Mouse (Mus musculus) CH12.LX (cell line): ENCODE measurements around the gene Usp25. TPM values are rescaled to one million over a fixed set of nuclear protein-coding genes. Genes with fewer than 3 reads are reported as not detected.

Experiments used
- DNase-seq: peaks from one replicate; pipeline ENCODE4 v3.0.0-alpha.2; 2013; ENCODE audit errors: extremely low read depth
- H3K27ac ChIP-seq: 2 replicates; pipeline ENCODE4 v1.5.1; 2012; ENCODE audit warnings: low read depth, mild to moderate bottlenecking, control low read depth, moderate library complexity; ENCODE audit not compliant: insufficient read depth
- H3K27me3 ChIP-seq: replicated peaks from 2 replicates; pipeline ENCODE3; 2012; ENCODE audit warnings: inconsistent platforms
- H3K36me3 ChIP-seq, 2 experiments: replicated peaks in 1 of 2; 2 replicates each; pipeline versions ENCODE3 to v1.6.1; 2012; ENCODE audit warnings: inconsistent platforms in 1 of 2, low read length in 1 of 2, mild to moderate bottlenecking in 1 of 2, mixed read lengths in 1 of 2, moderate library complexity in 1 of 2; ENCODE audit not compliant: control insufficient read depth in 1 of 2, insufficient read depth in 1 of 2
- H3K4me1 ChIP-seq, 2 experiments: 2 replicates each; pipeline ENCODE4 v1.6.1; 2012; ENCODE audit warnings: inconsistent platforms in 1 of 2, moderate library complexity in 1 of 2; ENCODE audit not compliant: insufficient read depth in 2 of 2, control insufficient read depth in 1 of 2
- H3K4me2 ChIP-seq: 2 replicates; pipeline ENCODE4 v1.6.1; 2012; ENCODE audit warnings: low read depth, mild to moderate bottlenecking, control low read depth; ENCODE audit not compliant: poor library complexity, insufficient read depth, severe bottlenecking
- H3K4me3 ChIP-seq, 3 experiments: fragments of 150-350 bp in 1 of 3; sonication (generic) in 1 of 3; replicated peaks in 1 of 3; 2 replicates each; pipeline versions ENCODE3 to v1.5.1; 2011 to 2012; ENCODE audit warnings: low read depth in 2 of 3, low read length in 2 of 3, mild to moderate bottlenecking in 2 of 3, moderate library complexity in 2 of 3, control low read depth in 1 of 3, improper control_type of control experiment in 1 of 3, inconsistent platforms in 1 of 3, mixed read lengths in 1 of 3; ENCODE audit not compliant: poor library complexity in 1 of 3
- H3K79me2 ChIP-seq: replicated peaks from 2 replicates; pipeline ENCODE4 v1.6.1; 2012; ENCODE audit warnings: mild to moderate bottlenecking, moderate library complexity; ENCODE audit not compliant: control insufficient read depth, poor library complexity, insufficient read depth, severe bottlenecking; ENCODE audit errors: extremely low read depth
- H3K9ac ChIP-seq: 2 replicates; pipeline ENCODE4 v1.6.1; 2012; ENCODE audit warnings: low read depth, mild to moderate bottlenecking, control low read depth, moderate library complexity; ENCODE audit not compliant: insufficient read depth
- H3K9me3 ChIP-seq: replicated peaks from 2 replicates; pipeline ENCODE3; 2012; ENCODE audit warnings: low read length, inconsistent platforms, mixed read lengths
- CHD1 ChIP-seq: IDR thresholded peaks from 2 replicates; pipeline ENCODE4 v1.6.1; 2012; ENCODE audit warnings: low read depth, low read length, improper control_type of control experiment, inconsistent platforms
- JUN ChIP-seq: IDR thresholded peaks from 2 replicates; pipeline ENCODE4 v1.6.1; 2011; ENCODE audit warnings: low read depth, mild to moderate bottlenecking, low read length, improper control_type of control experiment, moderate library complexity; ENCODE audit not compliant: insufficient read depth
- KAT2A ChIP-seq: IDR thresholded peaks from 2 replicates; pipeline ENCODE4 v1.6.1; 2012; ENCODE audit warnings: low read length, improper control_type of control experiment, inconsistent platforms; ENCODE audit not compliant: insufficient replicate concordance
- MAFK ChIP-seq: IDR thresholded peaks from 2 replicates; pipeline ENCODE4 v1.6.1; 2011; ENCODE audit warnings: low read length, improper control_type of control experiment; ENCODE audit not compliant: insufficient replicate concordance
- MAX ChIP-seq: IDR thresholded peaks from 2 replicates; pipeline ENCODE4 v1.6.1; 2011; ENCODE audit warnings: low read length, improper control_type of control experiment
- MAZ ChIP-seq: IDR thresholded peaks from 2 replicates; pipeline ENCODE4 v1.6.1; 2012; ENCODE audit warnings: low read depth, mild to moderate bottlenecking, inconsistent platforms, low read length, improper control_type of control experiment, moderate library complexity
- MEF2A ChIP-seq: IDR thresholded peaks from 2 replicates; pipeline ENCODE4 v1.6.1; 2014; ENCODE audit warnings: low read depth, mild to moderate bottlenecking, inconsistent platforms, low read length, improper control_type of control experiment, borderline replicate concordance
- MXI1 ChIP-seq: IDR thresholded peaks from 2 replicates; pipeline ENCODE4 v1.6.1; 2011; ENCODE audit warnings: mild to moderate bottlenecking, low read depth, low read length, improper control_type of control experiment
- MYC ChIP-seq: IDR thresholded peaks from 2 replicates; pipeline ENCODE4 v1.6.1; 2011; ENCODE audit warnings: low read depth, mild to moderate bottlenecking, improper control_type of control experiment, low read length
- RCOR1 ChIP-seq: conservative IDR thresholded peaks from 2 replicates; pipeline ENCODE4 v1.6.1; 2012; ENCODE audit warnings: low read depth, mild to moderate bottlenecking, inconsistent platforms, low read length, improper control_type of control experiment
- SIN3A ChIP-seq: IDR thresholded peaks from 2 replicates; pipeline ENCODE4 v1.6.1; 2012; ENCODE audit warnings: low read length, improper control_type of control experiment, inconsistent platforms
- SMC3 ChIP-seq: IDR thresholded peaks from 2 replicates; pipeline ENCODE4 v1.6.1; 2011; ENCODE audit warnings: low read depth, low read length, improper control_type of control experiment
- TBP ChIP-seq: conservative IDR thresholded peaks from 2 replicates; pipeline ENCODE4 v1.6.1; 2011; ENCODE audit warnings: low read depth, low read length, improper control_type of control experiment
- ZC3H11A ChIP-seq: IDR thresholded peaks from 2 replicates; pipeline ENCODE4 v1.6.1; 2012; ENCODE audit warnings: low read depth, mild to moderate bottlenecking, inconsistent platforms, low read length, improper control_type of control experiment
- ZKSCAN1 ChIP-seq: IDR thresholded peaks from 2 replicates; pipeline ENCODE4 v1.6.1; 2012; ENCODE audit warnings: low read depth, inconsistent platforms, low read length, improper control_type of control experiment, borderline replicate concordance
- ZMIZ1 ChIP-seq: IDR thresholded peaks from 2 replicates; pipeline ENCODE4 v1.6.1; 2012; ENCODE audit warnings: low read depth, mild to moderate bottlenecking, inconsistent platforms, low read length, improper control_type of control experiment
- dilution Hi-C: fragments of 300-500 bp; cut with MboI; formaldehyde crosslinking; loops from 2 replicates; pipeline ENCODE4 v1.14.3; 2020; ENCODE audit warnings: low sequenced_read_pairs; ENCODE audit not compliant: extremely low pct_unique_long_range_greater_than_20kb, extremely low pct_ligation_motif_present
- in situ Hi-C: fragments of 300-500 bp; cut with MboI; formaldehyde crosslinking; loops from 3 replicates; pipeline ENCODE4 v1.14.3; 2019; ENCODE audit warnings: low sequenced_read_pairs, low pct_ligation_motif_present, low pct_unique_long_range_greater_than_20kb, mixed read lengths
- polyA plus RNA-seq: library from polyadenylated mRNA; unstranded; fragments of >175 nt; gene quantifications from 2 replicates; pipeline ENCODE4 v1.2.1, GENCODE M21; 2012; ENCODE audit warnings: low read depth; ENCODE audit not compliant: insufficient read length
- total RNA-seq, 2 experiments: library from RNA; depleted of rRNA; stranded (reverse); fragments of 300-350 nt in 1 of 2; fragments of >200 nt in 1 of 2; gene quantifications; 2 replicates each; pipeline ENCODE4 v1.2.3; 2012 to 2014

Usp25 gene
- total and polyA plus RNA-seq, 3 experiments: 30.5 to 42.1 (median 32.5) TPM

DNA sequence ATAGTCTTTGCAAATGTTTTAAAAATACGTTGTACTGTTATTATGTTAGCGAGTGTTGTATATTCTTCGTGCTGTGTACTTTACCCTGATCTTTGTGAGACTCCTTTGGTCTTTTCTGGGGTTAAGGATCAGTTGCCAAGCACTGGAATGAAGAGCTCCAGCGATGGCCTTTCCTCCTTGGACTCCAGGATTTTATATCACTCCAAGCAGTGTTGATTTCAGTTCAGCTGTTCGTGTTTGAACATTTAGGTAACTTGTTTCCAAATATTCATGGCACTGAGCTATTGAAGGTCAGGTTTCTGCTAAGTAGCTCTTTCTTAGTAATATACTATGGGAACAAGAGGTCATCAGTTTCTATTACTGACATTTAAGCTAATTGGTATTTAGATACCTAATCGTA, 29.8 kb upstream of the Usp25 start:
- Histone ChIP-seq H3K4me2 (no peak overlapping the region), H3K4me1 (0 out of 4 replicates have a peak, but pooled peaks cover 0 to 5% of the 10 kb centered on the region in 2 experiments), H3K27me3 (no peaks in the 10 kb centered on the region), H3K9me3 (no peaks in the 10 kb centered on the region), H3K36me3 (no peaks in the 10 kb centered on the region), H3K4me3 (no peak overlapping the region), H3K79me2 (no peaks in the 10 kb centered on the region), H3K27ac (no peak overlapping the region), H3K9ac (no peak overlapping the region)
- dilution Hi-C loops (no loop called here), in situ Hi-C loops (no loop called here)
- no peak for DNase-seq
- TF ChIP-seq MAFK (no peak), ZC3H11A (no peak)

DNA sequence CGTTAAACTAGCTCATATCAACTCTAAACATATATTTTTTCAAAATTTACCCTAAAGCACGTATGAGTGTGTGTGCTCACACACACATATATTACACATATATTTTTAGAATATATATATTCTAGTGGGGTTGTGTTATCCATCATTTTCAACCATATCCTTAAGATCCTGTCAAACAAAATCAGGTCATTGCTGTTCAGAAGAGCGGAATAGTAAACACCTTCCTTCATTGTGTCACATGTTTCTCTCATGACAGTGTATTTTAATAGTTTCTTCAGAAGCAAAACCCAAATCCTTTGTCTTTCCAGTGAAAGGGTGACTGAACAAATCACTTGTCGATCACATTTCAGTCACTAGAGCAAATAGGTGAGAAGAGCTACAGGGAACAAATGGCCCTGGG, 25.8 kb upstream of the Usp25 start:
- H3K9me3 ChIP-seq: no peaks in the 10 kb centered on the region
- 0 out of 4 replicates have a peak, but pooled peaks cover 0 to 5% of the 10 kb centered on the region in 2 experiments for H3K4me1 ChIP-seq
- H3K79me2 ChIP-seq: no peaks in the 10 kb centered on the region
- dilution Hi-C loops (no loop called here), in situ Hi-C loops (no loop called here)
- no peak overlapping the region for H3K9ac ChIP-seq
- no peak overlapping the region for H3K4me2 ChIP-seq
- H3K27me3 ChIP-seq: no peaks in the 10 kb centered on the region
- DNase-seq: no peak
- no peak overlapping the region for H3K4me3 ChIP-seq
- H3K36me3 ChIP-seq: no peaks in the 10 kb centered on the region
- TF ChIP-seq ZMIZ1: no peak
- TF ChIP-seq MYC: no peak
- TF ChIP-seq KAT2A: no peak
- no peak for TF ChIP-seq MAZ
- TF ChIP-seq TBP: no peak
- TF ChIP-seq ZKSCAN1: no peak
- TF ChIP-seq JUN: no peak
- TF ChIP-seq RCOR1: no peak
- TF ChIP-seq SMC3: no peak
- TF ChIP-seq MXI1: no peak
- TF ChIP-seq MEF2A: no peak
- no peak for TF ChIP-seq MAX
- H3K27ac ChIP-seq: no peak overlapping the region

DNA sequence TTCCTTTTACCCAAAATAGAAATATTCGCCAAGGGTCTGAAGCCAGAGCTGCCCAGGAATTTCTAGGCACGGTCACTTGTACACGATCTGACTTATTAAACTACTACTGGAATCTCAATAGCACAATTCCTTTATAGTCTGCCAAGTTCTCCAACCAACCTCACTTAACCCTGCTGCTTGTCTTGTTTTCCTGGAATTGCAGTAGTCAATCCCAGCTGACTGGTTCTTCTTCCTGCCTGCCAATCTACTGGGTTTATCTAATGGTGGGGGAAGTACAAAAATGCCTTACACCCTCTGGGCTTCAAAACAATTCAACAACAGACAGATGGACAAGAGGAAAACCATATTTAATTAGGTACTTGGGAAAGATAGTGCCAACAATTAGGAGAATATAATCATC, 9.6 kb upstream of the Usp25 start:
- dilution Hi-C loops: no loop called here
- H3K27ac ChIP-seq: no peak overlapping the region
- in situ Hi-C loops: loop anchor here (25.0 kb wide), 1 partner anchor 1242 kb away; the partner anchor contains the start of gene Hspa13
- no peak for TF ChIP-seq MAX
- TF ChIP-seq SIN3A: no peak
- TF ChIP-seq CHD1: no peak
- no peak for TF ChIP-seq TBP
- TF ChIP-seq, all 38 proteins: peak for 0
- Histone ChIP-seq H3K4me3 (no peak overlapping the region), H3K4me2 (no peak overlapping the region), H3K79me2 (no peaks in the 10 kb centered on the region), H3K9me3 (no peaks in the 10 kb centered on the region), H3K27me3 (no peaks in the 10 kb centered on the region), H3K4me1 (no peaks in the 10 kb centered on the region), H3K9ac (no peak overlapping the region), H3K36me3 (no peaks in the 10 kb centered on the region)
- no peak for DNase-seq
